Mouse (Mus musculus) erythroblast, embryonic 14.5 days (primary cell): ENCODE data around the gene Gm28372. TPM values are rescaled to one million over a fixed set of nuclear protein-coding genes. Genes with fewer than 3 reads are reported as not detected.
"Not testable (repeated sequence)": the region's sequence is repeated elsewhere in the genome, so short reads cannot be mapped to it uniquely, and the experiment has no call there.

Experiments used
- H3K27me3 ChIP-seq: 2 replicates; pipeline ENCODE4 v1.6.1; 2012; ENCODE audit warnings: inconsistent platforms; ENCODE audit not compliant: control insufficient read depth
- H3K36me3 ChIP-seq: 2 replicates; pipeline ENCODE4 v1.6.1; 2012; ENCODE audit warnings: mild to moderate bottlenecking, inconsistent platforms; ENCODE audit not compliant: control insufficient read depth
- H3K4me1 ChIP-seq: 2 replicates; pipeline ENCODE4 v1.6.1; 2012; ENCODE audit warnings: inconsistent platforms; ENCODE audit not compliant: control insufficient read depth
- H3K4me3 ChIP-seq: replicated peaks from 2 replicates; pipeline ENCODE3; 2012; ENCODE audit warnings: moderate library complexity, mild to moderate bottlenecking, inconsistent platforms
- H3K9me3 ChIP-seq: 2 replicates; pipeline ENCODE4 v1.6.1; 2012; ENCODE audit warnings: low read length, inconsistent platforms, mixed read lengths; ENCODE audit not compliant: control insufficient read depth
- GATA1 ChIP-seq: IDR thresholded peaks from 2 replicates; pipeline ENCODE4 v1.6.1; 2012; ENCODE audit warnings: low read length, inconsistent platforms, mixed read lengths
- TAL1 ChIP-seq: IDR thresholded peaks from 3 replicates; pipeline ENCODE4 v1.6.1; 2012; ENCODE audit warnings: low read length, inconsistent platforms, mixed read lengths
- polyA plus RNA-seq: library from polyadenylated mRNA; stranded (reverse); fragments of >175 nt; gene quantifications from 2 replicates; pipeline ENCODE4 v1.2.3, GENCODE M21; 2012

Gm28372 gene
- polyA plus RNA-seq: not detected in 2 replicates

- Histone ChIP-seq H3K4me1 (no peaks in the 10 kb centered on the region), H3K27me3 (peaks cover 4% of the 10 kb centered on the region; the same call in 1 of the 2 replicates)
- TF ChIP-seq TAL1 (no peak), GATA1 (no peak)
Observed at GRCm38 (mm10) chr2:130404939-130405338, at the start of gene Gm28372, which contains the start of gene 1700020A23Rik. TSS of gene Gm28372 (plus strand) at chr2:130405239. TSS of gene 1700020A23Rik (plus strand) at chr2:130405259.

GRCm38 (mm10) chr2:130357551-130357950 is 47.5 kb upstream of the Gm28372 start:
- no peaks in the 10 kb centered on the region; the same call in 1 of the 2 replicates for H3K4me1 ChIP-seq
- H3K4me3 ChIP-seq: no peak overlapping the region
- no peaks in the 10 kb centered on the region for H3K9me3 ChIP-seq
- H3K36me3 ChIP-seq: no peaks in the 10 kb centered on the region
- TF ChIP-seq GATA1: no peak
- peaks cover 54% of the 10 kb centered on the region for H3K27me3 ChIP-seq

More at GRCm38 (mm10) chr2:130404939-130405338, at the start of gene Gm28372, which contains the start of gene 1700020A23Rik:
- Histone ChIP-seq H3K4me3 (no peak within 1 kb of the TSS), H3K36me3 (no peaks in the 10 kb centered on the region), H3K9me3 (no peaks in the 10 kb centered on the region)

- no peaks in the 10 kb centered on the region for H3K9me3 ChIP-seq
- H3K4me3 ChIP-seq: no peak overlapping the region
- TF ChIP-seq GATA1 (no peak), TAL1 (no peak)
- peaks cover 67% of the 10 kb centered on the region for H3K27me3 ChIP-seq
- H3K4me1 ChIP-seq: no peaks in the 10 kb centered on the region; the same call in 1 of the 2 replicates
- H3K36me3 ChIP-seq: no peaks in the 10 kb centered on the region
Observed at GRCm38 (mm10) chr2:130358852-130359251, 46.2 kb upstream of the Gm28372 start.

- no peaks in the 10 kb centered on the region for H3K9me3 ChIP-seq
- H3K4me3 ChIP-seq: no peak overlapping the region
- no peaks in the 10 kb centered on the region for H3K36me3 ChIP-seq
- peaks cover 93% of the 10 kb centered on the region for H3K27me3 ChIP-seq
- no peaks in the 10 kb centered on the region; the same call in 1 of the 2 replicates for H3K4me1 ChIP-seq
- TF ChIP-seq GATA1 (no peak), TAL1 (no peak)
Observed at GRCm38 (mm10) chr2:130362511-130363026, 42.5 kb upstream of the Gm28372 start.

- Histone ChIP-seq H3K27me3 (peaks cover 66% of the 10 kb centered on the region), H3K36me3 (no peaks in the 10 kb centered on the region), H3K4me3 (no peak overlapping the region), H3K4me1 (no peaks in the 10 kb centered on the region; the same call in 1 of the 2 replicates), H3K9me3 (no peaks in the 10 kb centered on the region)
- TF ChIP-seq TAL1 (no peak), GATA1 (no peak)
Observed at GRCm38 (mm10) chr2:130365211-130366094, 39.6 kb upstream of the Gm28372 start.

GRCm38 (mm10) chr2:130367386-130367785 is 37.7 kb upstream of the Gm28372 start:
- TF ChIP-seq TAL1: no peak
- no peak for TF ChIP-seq GATA1
- no peaks in the 10 kb centered on the region for H3K9me3 ChIP-seq
- no peaks in the 10 kb centered on the region for H3K36me3 ChIP-seq
- peaks cover 2% of the 10 kb centered on the region; the same call in 1 of the 2 replicates for H3K4me1 ChIP-seq
- no peak overlapping the region for H3K4me3 ChIP-seq
- H3K27me3 ChIP-seq: peaks cover 46% of the 10 kb centered on the region

- H3K27me3 ChIP-seq, H3K4me3 ChIP-seq, H3K36me3 ChIP-seq, H3K9me3 ChIP-seq: not testable (repeated sequence)
- H3K4me1 ChIP-seq: peaks cover 10% of the 10 kb centered on the region
Observed at GRCm38 (mm10) chr2:130373026-130373425, 32.0 kb upstream of the Gm28372 start.

GRCm38 (mm10) chr2:130374951-130375350 is 30.1 kb upstream of the Gm28372 start:
- H3K4me3 ChIP-seq: no peak overlapping the region
- H3K4me1 ChIP-seq: peaks cover 10% of the 10 kb centered on the region
- no peaks in the 10 kb centered on the region for H3K9me3 ChIP-seq
- H3K27me3 ChIP-seq: peaks cover 2% of the 10 kb centered on the region
- H3K36me3 ChIP-seq: no peaks in the 10 kb centered on the region
- TF ChIP-seq GATA1 (no peak), TAL1 (no peak)

GRCm38 (mm10) chr2:130383205-130383604 is 21.8 kb upstream of the Gm28372 start:
- H3K4me1 ChIP-seq: no peaks in the 10 kb centered on the region
- H3K9me3 ChIP-seq: no peaks in the 10 kb centered on the region
- peaks cover 6% of the 10 kb centered on the region; the same call in 1 of the 2 replicates for H3K27me3 ChIP-seq
- no peak for TF ChIP-seq TAL1
- TF ChIP-seq GATA1: no peak
- no peak overlapping the region for H3K4me3 ChIP-seq
- no peaks in the 10 kb centered on the region for H3K36me3 ChIP-seq
